Mouse (Mus musculus) ovary, adult 18-20 months (tissue): ENCODE results near the gene Art4.

ENCODE experiments used
- DNase-seq: peaks from one replicate; pipeline ENCODE4 v3.0.0; 2022; ENCODE audit warnings: low spot score, mixed read lengths

Gene Art4

DNA sequence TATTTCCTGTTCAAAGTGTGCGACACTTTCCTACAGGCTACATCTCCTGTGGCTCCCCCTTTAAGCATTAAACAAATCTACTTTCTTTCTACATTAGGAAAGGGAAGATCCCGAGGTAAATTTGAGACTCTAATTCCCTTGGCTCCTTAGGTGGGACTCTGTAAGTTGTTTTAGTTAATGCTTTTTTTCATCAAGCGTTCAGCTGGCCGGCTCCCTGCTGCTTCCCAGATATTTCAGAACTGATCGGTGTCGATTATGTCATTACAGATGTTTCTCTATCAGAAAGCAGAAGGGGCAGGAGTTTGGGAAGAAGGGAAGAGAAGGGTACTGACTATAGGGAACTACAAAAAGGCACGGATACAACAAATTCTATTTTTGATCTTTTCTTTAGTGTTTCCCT lies 30.4 kb downstream of the Art4 start:
- DNase-seq, result no peak

DNA sequence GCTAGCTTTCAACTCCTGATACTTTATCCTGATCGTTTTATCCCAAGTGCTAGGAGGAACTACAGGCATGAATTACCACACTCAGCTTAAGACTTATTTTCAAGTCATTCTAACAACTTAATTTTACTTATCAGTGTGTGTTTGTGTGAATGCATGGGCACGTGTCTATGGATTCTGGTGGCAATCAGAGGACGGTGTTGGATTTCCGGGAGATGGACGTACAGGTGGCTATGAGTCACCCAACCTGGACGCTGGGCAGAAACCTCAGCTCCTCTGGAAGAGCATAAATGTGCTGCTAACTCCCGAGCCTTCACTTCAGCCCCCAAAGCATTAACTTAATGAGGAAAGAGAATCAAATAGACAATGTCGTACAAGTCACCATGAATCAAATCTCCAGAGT lies 32.5 kb downstream of the Art4 start:
- no peak for DNase-seq

DNA sequence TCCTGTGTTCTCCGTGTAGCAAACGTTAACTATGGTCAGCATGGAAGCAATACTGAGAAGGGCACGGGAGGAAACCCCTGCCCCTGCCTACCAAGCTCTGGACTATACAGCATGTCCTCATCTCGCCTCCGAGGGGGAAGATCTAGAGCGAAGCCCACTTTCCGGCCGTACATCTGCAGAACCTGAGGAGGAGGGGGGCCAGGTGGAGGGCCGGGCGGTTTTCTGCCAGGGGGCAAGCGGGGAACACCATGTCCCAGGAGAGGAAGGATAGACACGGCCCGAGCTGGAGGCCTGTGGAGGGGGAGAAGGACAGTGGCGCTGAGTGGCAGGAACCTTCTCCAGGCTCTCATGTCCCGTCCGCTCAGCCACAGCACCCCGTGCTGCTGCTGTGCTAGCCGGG lies 36.4 kb downstream of the Art4 start:
- no peak for DNase-seq

DNA sequence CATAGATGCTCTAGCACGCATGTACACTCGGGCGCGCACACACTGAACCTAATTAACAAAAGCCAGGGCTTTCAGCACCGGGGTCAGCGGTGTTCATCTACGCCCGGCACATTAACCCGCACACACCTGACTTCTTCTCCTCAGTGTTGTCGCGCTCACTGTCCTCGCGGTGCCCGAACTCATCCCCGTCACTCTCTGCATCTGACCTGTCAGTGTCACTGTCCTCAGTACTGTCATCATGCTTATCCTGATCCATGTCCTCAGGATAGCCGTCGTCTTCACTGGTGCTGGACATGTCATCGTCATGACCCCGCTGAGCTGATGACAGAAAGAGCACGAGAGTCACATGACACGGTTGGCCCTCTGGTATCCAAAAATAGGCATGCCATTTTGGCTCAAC lies 37.2 kb downstream of the Art4 start:
- DNase-seq, result no peak

DNA sequence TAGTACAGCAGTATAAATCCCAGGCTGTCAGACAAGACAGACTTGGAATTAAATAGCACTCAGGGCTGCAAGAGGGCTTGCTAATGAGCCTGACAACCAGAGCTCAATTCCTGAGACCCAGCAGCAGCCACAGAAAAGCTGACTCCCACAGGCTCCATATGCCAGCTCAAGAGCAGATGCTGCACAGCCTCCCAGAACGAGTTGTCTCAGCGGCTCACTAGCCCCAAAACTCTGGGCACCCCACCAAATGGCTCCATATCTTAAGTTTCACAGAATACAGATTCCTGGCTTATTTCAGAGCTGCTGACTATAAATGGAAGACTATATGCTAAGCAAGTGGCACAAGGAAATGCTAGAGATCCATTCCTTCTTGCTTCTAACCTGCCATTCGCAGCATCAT lies 40.0 kb downstream of the Art4 start:
- DNase-seq, result no peak

DNA sequence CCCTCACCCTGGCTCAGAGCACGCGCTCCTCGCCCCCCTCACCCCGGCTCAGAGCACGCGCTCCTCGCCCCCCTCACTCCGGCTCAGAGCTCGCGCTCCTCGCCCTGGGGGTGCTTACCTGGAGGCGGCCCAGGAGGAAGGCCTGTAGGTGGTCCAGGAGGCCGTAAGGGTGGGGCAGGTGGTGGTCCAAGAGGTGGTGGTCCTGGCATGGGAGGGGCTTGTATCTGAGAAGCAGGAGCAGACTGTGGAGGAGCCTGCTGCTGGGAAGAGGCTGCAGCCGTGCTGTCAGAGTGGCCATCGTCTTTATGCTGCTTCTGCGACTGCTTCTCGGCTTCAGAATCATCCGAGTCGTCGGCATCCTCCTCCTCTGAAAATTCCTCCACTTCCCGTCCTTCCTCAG lies 40.7 kb downstream of the Art4 start:
- DNase-seq, result no peak

DNA sequence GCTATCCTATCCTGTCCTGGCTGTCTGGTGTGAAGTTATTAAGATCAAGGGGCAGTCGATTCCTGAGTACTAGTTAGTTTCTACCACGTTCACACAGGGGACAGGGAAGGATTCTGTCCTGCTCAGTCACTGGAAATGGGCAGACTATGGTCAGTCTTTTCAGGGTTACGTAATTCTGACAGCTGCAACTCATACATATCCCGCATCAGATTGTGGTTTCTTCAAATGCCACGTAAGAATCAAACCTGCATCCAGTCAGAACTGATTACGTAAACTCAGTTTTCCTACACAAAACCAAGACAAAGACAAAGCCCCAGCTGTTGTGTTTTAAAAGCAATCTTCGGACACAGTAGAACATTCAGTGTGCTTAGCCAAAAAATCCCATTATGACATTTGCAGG lies 42.2 kb downstream of the Art4 start:
- DNase-seq, result no peak

DNA sequence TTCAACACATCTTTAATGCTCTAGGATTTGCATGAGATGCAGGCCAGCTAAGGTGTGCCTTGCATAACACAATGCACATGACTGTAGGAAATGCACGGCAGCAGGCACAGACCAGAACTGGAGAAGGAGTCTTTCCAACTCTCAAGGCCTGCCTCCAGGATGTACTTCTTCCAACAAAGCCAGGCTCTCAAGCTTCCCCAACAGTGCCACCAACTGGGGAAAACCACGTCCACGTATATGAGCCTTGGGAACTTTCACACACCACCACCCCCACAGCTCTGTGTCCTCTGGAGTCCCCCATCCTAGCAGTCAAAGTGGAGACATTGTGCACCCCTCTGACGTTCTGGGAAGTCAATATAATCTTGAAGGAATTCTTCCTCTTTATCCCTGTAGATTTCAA lies 44.4 kb downstream of the Art4 start:
- no peak for DNase-seq

DNA sequence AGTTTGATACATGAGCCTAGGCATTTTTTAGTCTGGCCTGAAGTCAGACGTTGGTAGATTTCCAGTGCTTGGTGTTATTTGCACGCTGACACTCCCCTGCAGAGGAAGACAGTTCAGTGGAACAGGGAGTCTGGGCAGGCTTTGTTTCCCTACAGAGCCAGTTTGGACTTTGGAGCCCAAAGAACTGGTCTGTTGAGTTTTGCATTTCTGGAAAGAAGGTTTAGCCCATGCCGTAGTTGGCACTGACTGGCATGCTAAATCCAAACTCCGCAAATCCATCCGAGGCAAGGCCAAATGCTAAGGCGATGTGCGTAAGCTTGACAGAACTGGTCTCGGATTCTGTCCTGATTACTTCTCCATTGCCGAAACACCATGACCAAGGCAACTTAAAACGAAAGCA lies 46.3 kb downstream of the Art4 start:
- no peak for DNase-seq

DNA sequence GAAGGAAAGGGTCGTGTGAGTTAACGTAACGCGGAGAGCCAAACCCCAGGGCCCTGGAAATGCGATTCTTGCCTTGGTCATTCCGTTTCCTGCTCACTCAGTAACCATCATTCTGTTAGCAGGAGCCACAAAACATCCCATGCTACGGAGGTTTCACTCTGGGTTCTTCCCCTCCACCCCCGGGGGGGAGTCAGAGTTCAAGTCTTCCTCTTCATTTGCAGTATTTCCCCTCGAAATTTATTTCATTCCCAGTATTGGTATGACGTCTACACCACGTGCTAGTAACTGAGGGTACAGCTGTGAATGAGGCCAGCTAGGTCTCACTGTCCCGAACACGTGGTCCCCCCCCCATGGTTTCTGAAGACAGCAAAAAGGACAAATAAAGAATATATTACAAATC lies 47.9 kb downstream of the Art4 start:
- no peak for DNase-seq

DNA sequence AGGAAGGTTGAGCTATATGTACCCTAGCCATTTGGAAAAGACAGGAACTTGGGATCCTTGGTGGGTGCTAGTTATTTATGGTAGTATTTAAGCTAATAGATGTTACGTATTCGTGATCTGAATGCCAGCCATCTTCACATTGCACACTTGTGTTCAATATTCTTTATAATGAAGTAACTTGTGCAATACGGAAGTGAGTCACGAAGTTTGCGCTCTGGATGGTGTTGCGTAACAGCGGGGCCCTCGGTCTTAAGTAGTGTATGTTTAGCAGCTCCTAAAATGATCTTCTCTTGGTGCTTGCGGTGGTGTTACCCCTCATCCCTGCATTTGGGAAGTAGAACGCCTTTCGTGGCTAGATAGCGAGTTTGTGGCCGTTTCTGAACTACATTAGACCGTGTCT lies 48.5 kb downstream of the Art4 start:
- peak; percentile 30 for DNase-seq

DNA sequence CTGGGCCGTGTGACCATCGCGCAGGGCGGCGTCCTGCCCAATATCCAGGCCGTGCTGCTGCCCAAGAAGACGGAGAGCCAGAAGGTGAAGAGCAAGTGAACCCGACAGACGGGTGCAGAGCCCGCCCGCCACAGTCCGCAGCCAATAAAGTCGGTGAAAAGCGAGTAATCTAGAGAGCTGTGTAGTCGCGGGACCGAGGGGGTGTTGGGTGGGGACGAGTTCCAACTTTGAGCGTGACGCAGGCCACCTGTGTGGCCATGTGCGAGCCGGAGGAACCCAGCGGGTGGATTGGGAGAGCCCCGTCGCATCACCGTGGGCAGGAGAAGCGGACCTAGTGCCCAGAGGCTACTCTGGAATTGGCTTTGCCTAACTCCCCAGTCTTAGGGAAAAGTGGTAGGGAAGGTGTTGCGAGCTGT lies 48.9 kb downstream of the Art4 start:
- no peak for DNase-seq

DNA sequence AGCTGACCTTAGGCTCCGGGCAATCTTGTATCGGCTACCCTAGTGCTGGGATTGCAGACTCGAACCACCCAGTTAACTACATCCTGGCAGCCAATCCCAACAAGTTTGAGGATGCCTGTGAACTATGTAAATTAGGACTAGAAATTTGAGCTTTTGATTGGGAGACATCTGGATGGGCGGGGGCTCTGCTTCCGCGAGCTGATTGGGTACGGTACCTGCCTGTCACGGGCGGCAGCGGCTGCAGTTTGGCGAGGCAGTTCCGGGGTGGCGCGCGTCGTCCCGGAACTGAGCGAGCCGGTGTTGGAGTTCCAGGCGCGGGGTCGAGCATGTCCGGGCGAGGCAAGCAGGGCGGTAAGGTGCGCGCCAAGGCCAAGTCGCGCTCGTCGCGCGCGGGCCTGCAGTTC lies 49.5 kb downstream of the Art4 start, which contains the start of gene H2afj:
Gene H2afj, plus strand, starts transcription at position 231 of the 404 bp plus-strand sequence.
- peak; percentile 96 for DNase-seq

DNA sequence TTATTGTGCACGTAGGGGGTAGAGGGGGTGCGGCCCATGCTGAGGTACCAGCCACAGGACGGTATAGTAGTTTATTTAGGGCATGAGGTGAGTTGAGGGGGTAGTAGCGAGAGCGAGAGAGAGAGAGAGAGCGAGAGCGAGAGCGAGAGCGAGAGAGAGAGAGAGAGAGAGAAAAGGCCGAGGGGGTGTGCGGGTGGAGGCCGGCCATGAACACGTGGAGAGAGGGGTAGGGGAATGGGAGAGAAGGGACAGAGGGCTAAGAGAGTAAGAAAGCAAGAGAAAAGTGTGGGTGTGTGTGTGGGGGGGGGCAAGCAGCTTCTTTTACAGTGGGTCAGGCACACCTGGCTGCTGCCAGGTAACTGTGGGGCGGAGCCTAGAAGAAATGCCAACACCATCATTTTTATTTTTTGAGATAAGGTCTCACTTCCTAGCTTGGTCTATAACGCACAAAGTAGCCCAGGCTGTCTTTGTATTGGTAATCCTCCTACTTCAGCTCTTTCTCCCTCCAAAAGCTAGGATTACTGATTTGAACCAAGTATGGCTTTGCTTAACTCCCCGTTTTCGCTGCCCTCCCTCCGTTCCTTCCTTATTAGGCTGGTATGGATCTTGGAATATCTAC lies 50.0 kb downstream of the Art4 start:
- DNase-seq, result no peak

DNA sequence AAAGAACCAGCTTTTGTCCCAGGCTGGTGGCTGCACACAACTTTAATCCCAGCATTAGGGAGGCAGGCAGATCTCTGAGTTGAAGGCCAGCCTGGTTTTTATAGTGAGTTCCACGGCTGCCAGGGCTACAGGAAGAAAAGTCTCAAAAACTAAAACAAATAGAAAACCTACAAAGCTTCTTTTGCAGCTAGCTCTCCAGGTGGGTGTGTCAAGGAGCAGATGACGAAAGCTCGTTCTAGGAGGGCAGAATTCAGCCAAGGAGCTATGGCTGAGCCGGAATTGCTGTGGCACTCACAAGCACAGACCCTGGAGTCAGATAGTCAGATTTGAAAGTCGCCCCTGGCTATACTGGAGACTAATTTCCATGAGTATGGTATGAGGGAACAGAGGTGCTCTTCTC lies 50.7 kb downstream of the Art4 start:
- no peak for DNase-seq

DNA sequence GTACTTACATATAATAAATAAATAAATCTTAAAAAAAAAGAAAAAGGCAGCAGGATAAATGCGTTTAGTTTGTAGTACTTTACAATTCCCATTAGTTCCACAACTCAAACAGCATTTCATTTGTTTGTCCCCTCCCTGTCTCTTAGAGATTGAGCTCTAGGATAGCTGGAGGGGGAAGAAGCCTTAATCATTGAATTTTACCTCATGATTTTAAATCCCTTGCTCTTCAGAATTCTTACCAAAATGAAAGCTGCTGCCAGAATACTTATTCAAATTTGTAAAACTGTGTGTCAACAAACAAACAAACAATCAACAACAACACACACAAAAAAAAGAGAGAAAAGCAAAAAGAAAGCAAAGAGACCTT lies 52.1 kb downstream of the Art4 start:
- DNase-seq, result no peak

DNA sequence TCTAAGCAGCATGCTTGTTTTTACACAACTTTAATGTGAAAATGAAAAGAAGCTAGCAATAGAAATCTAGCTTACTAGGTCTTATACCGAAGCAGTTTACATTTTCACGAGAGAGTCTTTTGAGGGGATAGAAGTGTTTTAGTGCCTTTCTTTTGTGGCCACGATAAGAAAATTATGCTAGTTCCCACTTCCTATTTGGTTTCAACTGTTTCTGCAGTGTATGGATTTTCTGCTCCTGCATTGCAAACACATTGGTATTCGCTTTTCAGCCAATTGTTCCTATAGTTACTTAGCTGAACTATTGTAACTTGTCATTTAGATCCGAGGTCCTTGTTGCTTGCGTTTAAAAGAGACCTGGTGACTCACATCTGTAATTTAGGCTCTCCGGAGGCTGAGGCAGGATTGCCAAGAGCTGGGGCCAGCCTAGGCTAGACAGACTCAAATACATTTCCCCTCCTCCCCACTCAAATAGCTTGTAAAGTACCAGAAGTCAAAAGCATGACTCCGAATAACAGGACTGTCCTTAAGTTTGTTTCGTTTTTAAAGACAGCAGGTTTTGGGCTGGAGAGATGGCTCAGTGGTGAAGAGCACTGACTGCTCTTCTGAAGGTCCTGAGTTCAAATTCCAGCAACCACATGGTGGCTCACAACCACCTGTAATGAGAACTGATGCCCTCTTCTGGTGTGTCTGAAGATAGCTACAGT lies 52.7 kb downstream of the Art4 start:
- no peak for DNase-seq

DNA sequence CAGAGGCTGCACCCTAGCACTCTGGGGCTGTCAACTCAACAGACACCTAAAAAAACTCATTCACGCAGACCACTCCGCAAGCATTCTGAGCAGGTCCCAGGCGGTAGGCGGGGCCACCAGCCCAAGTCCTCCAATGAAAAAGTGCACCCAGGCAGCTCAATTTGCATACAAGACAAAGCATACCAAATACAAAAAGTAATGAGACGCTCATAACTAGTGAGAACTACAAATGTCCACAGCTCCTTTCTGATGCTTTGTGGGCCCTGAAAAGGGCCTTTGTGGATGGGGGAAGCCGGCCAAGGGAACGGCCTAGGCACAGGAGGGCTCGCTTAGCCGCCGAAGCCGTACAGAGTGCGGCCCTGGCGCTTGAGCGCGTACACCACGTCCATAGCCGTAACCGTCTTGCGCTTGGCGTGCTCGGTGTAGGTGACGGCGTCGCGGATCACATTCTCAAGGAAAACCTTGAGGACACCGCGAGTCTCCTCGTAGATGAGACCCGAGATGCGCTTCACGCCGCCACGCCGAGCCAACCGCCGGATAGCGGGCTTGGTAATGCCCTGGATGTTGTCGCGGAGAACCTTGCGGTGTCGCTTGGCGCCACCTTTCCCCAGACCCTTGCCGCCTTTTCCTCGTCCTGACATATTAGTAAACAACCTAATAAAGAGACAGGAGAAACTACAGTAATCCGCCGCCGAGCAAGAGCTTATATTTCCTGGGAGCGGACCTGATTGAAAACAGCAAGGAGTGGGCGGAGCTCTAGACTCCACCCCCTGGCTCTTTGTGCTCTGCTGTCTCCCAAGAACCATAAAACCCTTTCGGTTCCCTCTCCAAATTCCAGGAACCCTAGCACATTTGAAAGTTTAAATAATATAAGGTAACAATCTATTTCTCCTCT lies 53.5 kb downstream of the Art4 start, which contains the start of gene Hist4h4:
Gene Hist4h4, minus strand, starts transcription at position 677 of the 895 bp plus-strand sequence.
- peak; percentile 92 for DNase-seq

DNA sequence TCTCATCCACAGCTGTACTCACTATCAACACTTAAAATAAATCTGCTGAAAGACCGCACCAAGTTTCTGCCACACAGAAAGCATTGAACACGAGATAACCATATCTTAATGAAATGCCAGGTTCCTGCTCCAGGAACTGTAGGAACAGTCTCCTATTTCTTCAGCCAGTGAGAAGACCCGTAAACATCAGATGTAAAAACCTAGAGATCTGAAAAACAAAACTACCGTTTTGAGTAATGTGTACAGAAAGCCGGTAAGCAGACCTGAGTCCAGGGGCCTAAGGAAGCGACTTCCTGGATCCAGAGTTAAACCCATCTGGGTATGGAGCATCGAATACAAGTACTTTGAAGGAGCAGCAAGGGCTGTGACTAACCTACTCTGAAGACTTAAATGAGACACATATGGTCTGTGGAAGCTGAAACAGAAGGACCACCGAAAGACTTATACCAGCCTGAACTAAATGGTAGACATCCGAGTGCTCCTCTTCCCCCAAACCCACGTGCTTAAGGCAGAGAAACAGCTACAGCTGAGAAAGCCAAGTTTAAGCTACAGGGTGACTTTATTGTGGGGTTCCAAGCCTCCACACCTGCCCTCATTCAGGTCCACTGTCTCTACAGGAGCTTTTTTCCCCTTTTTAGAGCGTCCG lies 54.3 kb downstream of the Art4 start:
- DNase-seq, result no peak

DNA sequence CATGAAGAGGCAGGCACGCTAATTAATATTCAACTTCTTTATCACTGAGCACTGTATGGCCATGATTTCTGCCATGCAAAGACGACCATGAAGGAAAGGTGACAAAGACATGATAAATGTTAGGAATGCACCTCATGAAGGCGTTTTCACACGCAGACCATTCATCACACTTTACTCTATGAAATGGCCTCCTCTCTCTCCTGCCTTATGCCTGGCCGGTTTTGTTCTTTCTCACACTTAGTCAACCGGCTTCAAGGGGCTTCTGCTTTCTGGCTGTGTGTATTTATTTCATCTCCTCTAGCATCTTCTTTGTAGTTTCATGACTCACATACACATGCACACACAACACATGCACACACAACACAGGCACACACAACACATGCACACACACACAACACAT lies 56.3 kb downstream of the Art4 start:
- DNase-seq, result no peak

DNA sequence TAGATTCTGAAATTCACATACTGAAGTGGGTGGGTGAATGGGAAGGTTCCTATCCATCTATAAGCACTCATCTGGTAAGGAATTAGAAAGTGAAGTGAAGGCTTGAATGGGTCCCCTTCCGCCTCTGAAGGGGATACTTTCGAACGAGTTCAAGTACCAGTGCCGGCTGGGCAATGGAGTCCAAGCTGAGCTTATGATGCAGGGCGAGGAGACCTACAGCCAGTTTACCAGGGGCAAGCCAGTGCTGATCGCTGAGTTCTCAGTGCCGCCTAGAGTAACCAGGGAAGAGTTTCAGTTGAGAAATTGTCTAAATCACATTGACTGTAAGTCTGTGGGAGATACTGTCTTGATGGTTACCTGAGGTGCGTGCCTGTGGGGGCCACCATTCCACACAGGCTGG lies 56.8 kb downstream of the Art4 start:
- DNase-seq, result no peak
